Mouse (Mus musculus) frontal cortex, postnatal 14 days (tissue): ENCODE data around the gene Agfg1.

ENCODE experiments used
- DNase-seq, 2 experiments: peaks; one replicate each; pipeline ENCODE4 v3.0.0; 2022; ENCODE audit warnings: low spot score in 2 of 2

Gene Agfg1

DNA sequence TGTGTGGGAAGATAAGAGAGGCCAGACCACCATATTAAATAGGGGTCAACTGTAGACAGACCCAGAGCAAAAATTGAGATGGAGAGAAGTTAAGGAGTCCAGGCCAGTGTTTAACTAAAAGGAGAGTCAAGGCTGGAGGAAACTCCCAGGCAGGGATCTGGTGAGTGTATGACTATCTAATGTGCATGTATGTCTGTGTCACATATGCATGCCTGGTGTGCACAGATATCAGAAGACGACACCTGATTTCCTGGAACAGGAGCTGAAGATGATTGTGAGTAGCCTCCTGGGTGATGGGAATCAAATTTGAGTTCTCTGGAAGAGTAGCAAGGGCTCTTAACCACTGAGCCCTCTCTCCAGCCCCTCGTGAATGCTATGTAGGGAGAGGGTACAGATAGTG is 14.0 kb upstream of the Agfg1 start:
- no peak for DNase-seq

GRCm38 (mm10) chr1:82825783-82826182 is 13.5 kb upstream of the Agfg1 start:
- no peak for DNase-seq

DNA sequence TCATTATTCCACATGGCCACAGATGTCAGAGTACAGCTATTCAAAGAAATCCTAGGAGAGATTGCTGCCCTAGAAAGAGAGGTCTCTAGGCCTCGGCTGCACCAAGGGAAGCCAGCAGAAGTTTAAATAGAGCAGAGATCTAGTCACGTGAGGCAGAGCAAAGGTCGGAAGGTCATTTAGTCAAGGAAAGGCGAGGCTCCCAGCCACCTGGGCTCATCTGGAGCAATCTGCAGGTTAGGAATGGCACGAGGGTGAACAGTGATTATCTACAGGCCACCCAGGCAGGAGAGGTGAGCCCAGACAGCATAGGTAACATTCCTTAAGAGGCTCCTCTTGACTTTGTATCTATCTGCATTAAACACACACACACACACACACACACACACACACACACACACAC is 12.4 kb upstream of the Agfg1 start:
- no peak for DNase-seq

GRCm38 (mm10) chr1:82830771-82831170 is 8.5 kb upstream of the Agfg1 start:
- DNase-seq = no peak

DNA sequence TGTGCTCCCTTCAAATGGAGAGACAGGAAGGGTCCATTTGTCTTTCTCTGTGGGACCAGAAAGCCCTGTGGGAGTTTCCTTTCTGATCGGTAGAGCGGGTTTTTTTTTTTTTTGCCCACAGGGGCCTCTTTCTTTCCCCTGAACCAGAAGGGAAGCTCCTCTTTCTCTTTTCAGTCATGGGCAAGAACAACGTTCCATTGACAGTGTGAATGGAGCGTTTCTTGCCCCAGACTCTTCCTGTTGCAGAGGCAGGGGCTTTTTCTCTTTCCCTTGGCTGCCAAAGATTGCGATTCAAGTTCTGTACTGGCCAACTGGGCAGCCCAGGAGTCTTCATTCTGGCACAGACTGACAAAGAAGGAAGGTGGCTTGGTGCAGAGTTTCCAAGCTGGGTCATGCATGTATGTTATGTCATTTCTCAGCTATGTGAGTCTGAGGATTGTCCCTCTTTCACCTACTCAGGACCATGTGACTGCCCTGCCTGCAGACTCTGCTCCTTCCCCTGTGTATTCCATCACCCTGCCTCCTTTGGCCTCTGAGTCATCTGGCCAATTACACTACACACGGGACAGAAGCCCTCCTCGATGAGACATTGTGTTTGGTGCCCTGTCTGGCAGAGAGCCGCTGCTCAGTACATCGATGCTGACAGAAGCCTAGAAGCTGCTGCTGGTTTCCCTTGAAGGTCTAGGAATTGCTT is 7.6 kb upstream of the Agfg1 start:
- DNase-seq = no peak

GRCm38 (mm10) chr1:82832495-82833021 is 6.7 kb upstream of the Agfg1 start:
- no peak for DNase-seq

DNA sequence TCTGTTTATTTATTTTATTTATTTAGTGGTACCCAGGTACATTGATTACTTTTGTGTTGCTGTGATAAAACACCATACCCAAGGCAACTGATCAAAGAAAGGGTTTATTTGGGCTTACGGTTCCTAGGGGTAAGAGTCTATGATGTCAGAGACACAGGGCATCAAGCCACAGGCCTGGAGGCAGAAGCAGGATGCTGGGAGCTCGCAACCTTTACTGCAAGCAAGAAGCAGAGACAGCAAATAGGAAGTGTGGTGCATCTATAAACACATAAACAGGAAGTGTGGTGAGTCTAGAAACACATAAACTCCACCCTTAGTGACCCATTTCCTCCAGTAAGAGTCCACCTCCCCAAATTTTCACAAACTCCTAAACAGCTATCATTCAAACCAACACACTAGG is 5.8 kb upstream of the Agfg1 start:
- no peak for DNase-seq

DNA sequence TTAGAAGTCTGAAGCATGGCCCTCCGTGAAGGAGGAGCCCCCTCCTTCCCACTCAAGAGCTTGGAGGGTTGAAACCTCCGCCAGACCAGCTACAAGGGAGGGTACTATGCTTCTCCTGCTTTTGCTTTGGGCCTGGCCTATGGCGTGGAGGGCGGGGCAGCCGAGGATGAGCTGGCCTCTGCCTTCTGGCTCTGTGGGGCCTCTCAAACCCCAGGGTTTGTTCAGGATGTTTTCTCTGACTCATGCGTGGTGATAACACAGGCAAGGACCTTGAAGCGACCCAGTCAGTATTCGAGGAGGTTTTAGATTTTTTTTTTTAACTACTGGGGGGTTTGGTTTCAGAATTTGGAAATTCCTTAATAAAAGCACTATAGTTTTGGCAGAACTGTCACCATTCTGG is 4.7 kb upstream of the Agfg1 start:
- DNase-seq = no peak

- DNase-seq = no peak
These were observed 2.7 kb upstream of the Agfg1 start for GRCm38 (mm10) chr1:82836342-82837217.

DNA sequence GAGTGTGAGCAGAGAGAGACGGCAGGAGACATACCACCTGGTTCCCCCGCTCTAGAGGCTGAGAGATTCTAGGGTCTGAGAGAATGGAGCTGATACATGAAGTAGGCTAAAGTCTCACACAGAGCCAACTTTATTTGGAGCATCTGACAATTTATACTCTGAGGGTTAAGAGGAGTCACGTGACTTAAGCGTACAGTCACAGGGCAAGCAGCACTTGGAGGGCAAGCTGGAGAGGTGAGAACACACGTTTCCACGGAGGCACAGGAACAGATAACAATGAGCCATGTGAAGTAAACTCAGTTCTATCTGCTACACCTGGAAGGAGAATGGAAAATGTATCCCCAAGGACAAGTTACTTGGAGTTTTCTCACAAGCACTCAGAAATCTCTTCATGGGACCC is 1.7 kb upstream of the Agfg1 start:
- DNase-seq = no peak

GRCm38 (mm10) chr1:82838469-82839295 is 601 bp upstream of the Agfg1 start:
- DNase-seq = no peak

DNA sequence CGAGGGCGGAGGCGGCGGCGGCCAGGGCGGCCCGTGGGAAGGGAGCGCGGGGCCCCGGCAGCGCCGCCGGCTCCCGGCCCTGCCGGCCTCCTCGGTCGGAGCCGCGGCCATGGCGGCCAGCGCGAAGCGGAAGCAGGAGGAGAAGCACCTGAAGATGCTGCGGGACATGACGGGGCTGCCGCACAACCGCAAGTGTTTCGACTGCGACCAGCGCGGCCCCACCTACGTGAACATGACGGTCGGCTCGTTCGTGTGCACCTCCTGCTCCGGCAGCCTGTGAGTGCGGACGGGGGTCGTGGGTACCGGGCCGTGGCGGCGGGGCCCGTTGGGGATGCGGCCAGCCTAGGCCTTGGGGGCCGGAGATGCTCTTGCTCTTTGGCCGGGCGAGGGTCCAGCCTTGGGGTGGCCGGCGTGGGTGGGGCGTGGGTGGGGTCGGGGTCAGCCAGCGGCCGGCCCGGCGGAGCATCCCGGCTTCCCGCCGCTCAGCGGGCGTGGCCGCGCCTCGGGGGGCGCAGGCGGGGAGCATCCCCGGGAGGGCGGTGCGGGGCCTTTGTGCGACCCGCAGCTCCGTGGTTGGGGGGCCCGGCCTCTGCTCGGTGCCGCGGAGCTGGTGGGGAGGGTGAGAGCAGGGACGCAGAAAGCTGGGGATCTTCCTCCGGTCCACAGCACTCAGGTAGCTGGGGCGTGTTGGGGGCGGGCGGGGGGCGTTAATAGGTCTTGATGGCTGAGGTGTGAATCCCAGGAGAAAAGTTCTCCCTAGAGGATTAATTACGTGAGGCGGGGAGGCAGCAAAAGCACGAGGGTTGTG is 535 bp downstream of the Agfg1 start:
- DNase-seq = no peak

- no peak for DNase-seq
These were observed 16.4 kb downstream of the Agfg1 start for GRCm38 (mm10) chr1:82855729-82856128.

- DNase-seq = no peak
These were observed 19.0 kb downstream of the Agfg1 start for GRCm38 (mm10) chr1:82858236-82858635.

DNA sequence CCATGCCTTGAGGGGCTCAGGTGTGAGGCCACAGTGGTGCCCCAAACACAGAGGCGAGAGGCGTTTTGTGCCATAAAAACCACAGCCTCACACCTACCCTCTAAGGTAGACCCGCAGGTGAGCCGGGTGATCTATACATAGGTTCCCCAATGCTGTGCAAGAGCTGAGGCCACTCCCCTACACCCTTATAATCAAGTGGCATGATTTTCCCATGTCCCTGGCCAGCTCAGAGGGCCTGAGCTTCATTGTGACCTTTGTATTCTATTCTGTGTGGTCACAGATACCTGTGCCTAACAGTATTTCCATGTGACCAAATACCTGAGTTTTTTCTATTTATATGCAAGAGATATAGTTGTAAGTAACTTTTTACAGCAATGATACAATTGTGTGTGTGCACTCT is 21.1 kb downstream of the Agfg1 start:
- DNase-seq = no peak

- no peak for DNase-seq
These were observed 30.9 kb downstream of the Agfg1 start for GRCm38 (mm10) chr1:82870202-82870601.

DNA sequence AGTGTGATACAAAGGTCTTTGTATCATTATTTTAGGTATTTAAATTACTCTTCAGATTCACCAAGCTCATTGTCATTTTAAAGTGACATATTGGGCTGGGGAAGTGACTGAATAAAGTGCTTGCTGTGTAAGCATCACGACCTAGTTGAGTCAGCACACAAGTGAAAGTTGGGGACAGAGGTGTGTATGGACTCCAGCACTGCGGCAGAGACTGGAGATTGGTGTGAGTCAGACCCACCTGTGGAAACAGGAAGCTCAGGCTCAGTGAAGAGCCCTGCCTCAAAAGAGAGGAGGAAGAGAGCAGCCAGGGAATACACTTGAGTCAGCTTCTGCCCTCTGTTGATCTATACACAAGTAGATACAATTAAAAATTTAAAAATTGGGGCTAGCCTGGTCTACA is 39.9 kb downstream of the Agfg1 start:
- DNase-seq = no peak

DNA sequence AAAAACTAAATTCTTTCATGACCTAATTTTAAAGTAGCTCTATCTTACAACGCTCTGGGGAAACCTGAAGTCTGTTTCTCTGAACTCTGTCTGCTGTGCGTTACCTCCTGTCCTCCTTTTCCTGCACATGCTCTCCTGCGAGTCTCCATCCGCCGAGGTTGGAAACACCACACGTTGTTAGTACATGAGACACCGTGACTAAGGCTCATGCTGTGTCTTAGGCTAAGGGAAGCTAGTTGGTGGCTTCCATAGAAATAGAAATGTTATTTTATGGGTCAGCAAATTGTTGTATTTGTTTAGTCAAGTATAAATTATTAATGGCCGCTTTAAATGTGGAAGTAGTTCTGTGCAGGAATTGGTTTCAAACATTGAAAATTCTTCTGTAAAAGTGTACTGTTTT is 40.9 kb downstream of the Agfg1 start:
- no peak for DNase-seq

GRCm38 (mm10) chr1:82893269-82893668 is 54.0 kb downstream of the Agfg1 start:
- no peak for DNase-seq

DNA sequence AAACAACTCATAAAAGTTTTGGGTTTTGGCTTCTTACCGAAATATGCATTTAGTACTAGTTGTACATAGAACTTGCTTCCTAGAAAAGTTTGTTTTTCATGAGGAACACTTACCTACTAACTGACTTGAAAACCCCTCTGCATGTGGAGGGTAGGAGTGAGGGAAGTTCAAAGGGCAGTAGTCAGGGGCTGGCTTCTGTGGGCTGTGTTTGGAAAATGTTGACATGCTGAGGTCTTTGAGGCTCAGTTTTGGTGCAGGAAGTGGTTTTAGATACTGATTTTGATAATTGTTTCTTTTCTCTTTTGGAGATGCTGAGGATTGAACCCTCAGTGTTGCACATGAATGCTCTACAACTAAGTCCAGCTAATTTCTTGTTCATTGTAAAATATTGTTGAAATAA is 61.3 kb downstream of the Agfg1 start:
- DNase-seq = no peak

DNA sequence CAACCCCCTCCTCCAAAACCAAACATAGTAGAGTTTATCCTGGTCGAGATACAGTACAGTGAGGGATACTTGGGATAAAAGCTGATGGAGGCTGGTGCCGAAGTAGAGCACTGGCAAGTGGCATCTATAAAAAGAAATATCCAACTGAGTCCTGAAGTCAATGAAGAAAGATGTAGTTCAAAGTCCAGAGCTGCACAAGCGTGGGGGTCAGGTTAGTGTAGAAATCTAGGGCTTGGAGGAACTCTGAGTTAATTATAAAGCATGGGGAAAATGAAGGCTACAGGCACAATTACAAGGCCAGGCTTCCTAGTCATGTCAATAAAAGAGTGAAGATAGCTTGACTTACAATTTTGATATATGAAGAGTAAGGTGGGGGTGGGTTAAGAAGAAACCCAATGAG is 61.9 kb downstream of the Agfg1 start:
- no peak for DNase-seq
